Mouse (Mus musculus) MEL (cell line): ENCODE measurements at regions not wholly inside any gene's neighbourhood (a gene's known extent, or its start where the extent isn't known, plus 50 kb on each side); places are given as distances from the start of the nearest gene placed in this dataset.

Experiments used
- DNase-seq: peaks from one replicate; pipeline ENCODE4 v3.0.0; 2011; ENCODE audit warnings: low read depth, low spot score
- H3K27ac ChIP-seq: 2 replicates; pipeline ENCODE4 v1.5.1; 2012; ENCODE audit warnings: low read depth, mild to moderate bottlenecking, control low read depth, low read length, moderate library complexity; ENCODE audit not compliant: control insufficient read depth
- H3K27me3 ChIP-seq, 2 experiments: fragments of 150-350 bp in 1 of 2; sonication (generic) in 1 of 2; 2 replicates each; pipeline ENCODE4 v1.6.1; 2012; ENCODE audit warnings: low read length in 2 of 2, mild to moderate bottlenecking in 2 of 2, improper control_type of control experiment in 1 of 2, moderate library complexity in 1 of 2; ENCODE audit not compliant: insufficient read depth in 2 of 2, control insufficient read depth in 1 of 2
- H3K36me3 ChIP-seq, 2 experiments: 2 replicates each; pipeline ENCODE4 v1.6.1; 2012 to 2014; ENCODE audit warnings: low read length in 2 of 2, improper control_type of control experiment in 1 of 2, inconsistent platforms in 1 of 2, mild to moderate bottlenecking in 1 of 2; ENCODE audit not compliant: insufficient read depth in 2 of 2, control insufficient read depth in 1 of 2
- H3K4me1 ChIP-seq, 2 experiments: fragments of 150-350 bp in 1 of 2; sonication (generic) in 1 of 2; 2 replicates each; pipeline ENCODE4 v1.6.1; 2012; ENCODE audit warnings: low read length in 2 of 2, improper control_type of control experiment in 1 of 2, mild to moderate bottlenecking in 1 of 2; ENCODE audit not compliant: insufficient read depth in 2 of 2, control insufficient read depth in 1 of 2
- H3K4me3 ChIP-seq, 2 experiments: fragments of 150-350 bp in 1 of 2; sonication (generic) in 1 of 2; 2 replicates each; pipeline ENCODE4 v1.5.1; 2012; ENCODE audit warnings: low read depth in 2 of 2, low read length in 2 of 2, mild to moderate bottlenecking in 2 of 2, moderate library complexity in 2 of 2, control low read depth in 1 of 2, improper control_type of control experiment in 1 of 2; ENCODE audit not compliant: control insufficient read depth in 1 of 2, insufficient read depth in 1 of 2
- H3K79me2 ChIP-seq: 2 replicates; pipeline ENCODE4 v1.6.1; 2012; ENCODE audit warnings: mild to moderate bottlenecking, low read length, moderate library complexity; ENCODE audit not compliant: control insufficient read depth, poor library complexity, insufficient read depth
- H3K9ac ChIP-seq: 2 replicates; pipeline ENCODE4 v1.6.1; 2012; ENCODE audit warnings: low read depth, mild to moderate bottlenecking, control low read depth, low read length, moderate library complexity; ENCODE audit not compliant: control insufficient read depth, poor library complexity, severe bottlenecking
- H3K9me3 ChIP-seq: fragments of 150-350 bp; sonication (generic); replicated peaks from 2 replicates; pipeline ENCODE4 v1.6.1; 2012; ENCODE audit warnings: mild to moderate bottlenecking, low read length, improper control_type of control experiment, moderate library complexity; ENCODE audit not compliant: insufficient read depth
- BHLHE40 ChIP-seq: IDR thresholded peaks from 2 replicates; pipeline ENCODE4 v1.6.1; 2012; ENCODE audit warnings: low read depth, mild to moderate bottlenecking, inconsistent platforms, low read length, improper control_type of control experiment, borderline replicate concordance
- CHD1 ChIP-seq: IDR thresholded peaks from 2 replicates; pipeline ENCODE4 v1.6.1; 2012; ENCODE audit warnings: low read depth, mild to moderate bottlenecking, inconsistent platforms, low read length, improper control_type of control experiment
- ETS1 ChIP-seq: IDR thresholded peaks from 2 replicates; pipeline ENCODE4 v1.6.1; 2012; ENCODE audit warnings: low read depth, mild to moderate bottlenecking, inconsistent platforms, low read length, improper control_type of control experiment, moderate library complexity
- GABPA ChIP-seq: IDR thresholded peaks from 2 replicates; pipeline ENCODE4 v1.6.1; 2012; ENCODE audit warnings: low read depth, mild to moderate bottlenecking, inconsistent platforms, low read length, improper control_type of control experiment, moderate library complexity
- JUND ChIP-seq: IDR thresholded peaks from 2 replicates; pipeline ENCODE4 v1.6.1; 2011; ENCODE audit warnings: low read depth, mild to moderate bottlenecking, improper control_type of control experiment, low read length
- MAFK ChIP-seq: IDR thresholded peaks from 2 replicates; pipeline ENCODE4 v1.6.1; 2011; ENCODE audit warnings: low read depth, mild to moderate bottlenecking, low read length, improper control_type of control experiment, borderline replicate concordance
- MAX ChIP-seq: IDR thresholded peaks from 2 replicates; pipeline ENCODE4 v1.6.1; 2011; ENCODE audit warnings: low read length, improper control_type of control experiment
- MAZ ChIP-seq: IDR thresholded peaks from 2 replicates; pipeline ENCODE4 v1.6.1; 2012; ENCODE audit warnings: low read depth, mild to moderate bottlenecking, inconsistent platforms, low read length, improper control_type of control experiment
- MEF2A ChIP-seq: IDR thresholded peaks from 2 replicates; pipeline ENCODE4 v1.6.1; 2014; ENCODE audit warnings: low read depth, mild to moderate bottlenecking, inconsistent platforms, low read length, improper control_type of control experiment; ENCODE audit not compliant: poor library complexity, insufficient replicate concordance, severe bottlenecking; ENCODE audit errors: extremely low read depth
- MXI1 ChIP-seq: IDR thresholded peaks from 2 replicates; pipeline ENCODE4 v1.6.1; 2011; ENCODE audit warnings: mild to moderate bottlenecking, low read depth, low read length, improper control_type of control experiment
- MYB ChIP-seq: IDR thresholded peaks from 2 replicates; pipeline ENCODE4 v1.6.1; 2011; ENCODE audit warnings: mild to moderate bottlenecking, low read depth, low read length, improper control_type of control experiment
- MYC ChIP-seq: IDR thresholded peaks from 2 replicates; pipeline ENCODE4 v1.6.1; 2011; ENCODE audit warnings: low read depth, mild to moderate bottlenecking, low read length, improper control_type of control experiment, moderate library complexity
- NRF1 ChIP-seq: IDR thresholded peaks from 2 replicates; pipeline ENCODE4 v1.6.1; 2014; ENCODE audit warnings: low read depth, mild to moderate bottlenecking, inconsistent platforms, low read length, improper control_type of control experiment, moderate library complexity; ENCODE audit not compliant: poor library complexity, insufficient read depth, severe bottlenecking
- POLR2AphosphoS5 ChIP-seq: IDR thresholded peaks from 2 replicates; pipeline ENCODE4 v1.6.1; 2012; ENCODE audit warnings: low read depth, borderline replicate concordance, mild to moderate bottlenecking, inconsistent platforms, low read length, moderate library complexity, mixed read lengths
- RAD21 ChIP-seq: IDR thresholded peaks from 2 replicates; pipeline ENCODE4 v1.6.1; 2011; ENCODE audit warnings: mild to moderate bottlenecking, low read depth, low read length, improper control_type of control experiment
- RCOR1 ChIP-seq: IDR thresholded peaks from 2 replicates; pipeline ENCODE4 v1.6.1; 2012; ENCODE audit warnings: low read depth, mild to moderate bottlenecking, inconsistent platforms, low read length, improper control_type of control experiment
- SIN3A ChIP-seq: IDR thresholded peaks from 2 replicates; pipeline ENCODE4 v1.6.1; 2012; ENCODE audit warnings: low read length, improper control_type of control experiment, inconsistent platforms
- SMC3 ChIP-seq: IDR thresholded peaks from 2 replicates; pipeline ENCODE4 v1.6.1; 2011; ENCODE audit warnings: low read depth, low read length, improper control_type of control experiment
- TCF12 ChIP-seq: IDR thresholded peaks from 2 replicates; pipeline ENCODE4 v1.6.1; 2014; ENCODE audit warnings: low read depth, mild to moderate bottlenecking, inconsistent platforms, low read length, improper control_type of control experiment, moderate library complexity
- USF2 ChIP-seq, 2 experiments: IDR thresholded peaks; 2 replicates each; pipeline ENCODE4 v1.6.1; 2011 to 2012; ENCODE audit warnings: improper control_type of control experiment in 2 of 2, low read length in 2 of 2, borderline replicate concordance in 1 of 2, inconsistent platforms in 1 of 2, low read depth in 1 of 2, mild to moderate bottlenecking in 1 of 2; ENCODE audit not compliant: insufficient read depth in 1 of 2
- ZKSCAN1 ChIP-seq: IDR thresholded peaks from 2 replicates; pipeline ENCODE4 v1.6.1; 2012; ENCODE audit warnings: low read depth, mild to moderate bottlenecking, inconsistent platforms, low read length, improper control_type of control experiment, moderate library complexity
- ZNF384 ChIP-seq: IDR thresholded peaks from 2 replicates; pipeline ENCODE4 v1.6.1; 2012; ENCODE audit warnings: low read depth, mild to moderate bottlenecking, inconsistent platforms, low read length, improper control_type of control experiment

DNA sequence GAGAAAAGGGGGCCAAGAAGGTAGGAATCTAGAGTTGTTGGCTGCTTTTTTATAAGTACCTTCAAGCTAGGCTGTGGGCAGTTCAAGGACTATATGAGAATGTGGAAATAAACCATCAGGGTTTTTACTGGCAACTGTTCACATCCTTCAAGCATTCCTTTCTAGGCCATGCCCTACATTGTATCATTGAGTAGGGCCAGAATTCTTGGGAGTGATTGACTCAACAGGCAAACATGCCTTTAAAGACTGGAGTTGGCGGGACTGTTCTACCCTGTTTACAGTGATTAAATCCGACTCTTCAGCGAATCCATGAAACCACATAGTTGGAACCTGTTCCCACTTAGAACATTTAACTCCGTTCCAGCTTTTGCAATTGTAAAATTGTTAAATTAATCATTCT, 463.8 kb downstream of the Pid1 start:
- Histone ChIP-seq H3K9ac (no peak overlapping the region), H3K79me2 (no peaks in the 10 kb centered on the region), H3K4me1 (no peaks in the 10 kb centered on the region), H3K27ac (no peak overlapping the region), H3K4me3 (no peak overlapping the region), H3K9me3 (no peaks in the 10 kb centered on the region), H3K36me3 (no peaks in the 10 kb centered on the region), H3K27me3 (no peaks in the 10 kb centered on the region)
- no peak for DNase-seq
- TF ChIP-seq MAZ (no peak), SIN3A (no peak)

DNA sequence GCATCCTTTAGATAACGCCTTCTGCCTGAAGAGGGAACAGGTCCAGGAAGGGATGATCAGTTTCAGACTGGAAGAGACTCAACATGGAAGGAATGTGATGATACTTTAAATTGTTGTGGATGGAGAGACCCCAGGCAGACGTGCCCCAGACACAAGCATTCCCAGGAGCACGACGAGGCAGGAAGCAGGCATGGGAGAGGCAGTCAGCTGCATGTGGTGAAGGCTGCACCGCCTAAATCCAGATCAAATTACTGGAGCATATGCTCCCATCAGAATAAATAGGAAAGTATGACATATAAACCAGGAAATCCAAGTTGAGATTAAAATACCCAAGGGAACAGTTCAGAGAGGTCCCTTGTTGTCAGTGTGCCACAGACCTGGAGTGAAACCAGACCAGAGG, 467.3 kb downstream of the Pid1 start:
- no peaks in the 10 kb centered on the region for H3K27me3 ChIP-seq
- no peaks in the 10 kb centered on the region for H3K79me2 ChIP-seq
- no peaks in the 10 kb centered on the region for H3K36me3 ChIP-seq
- H3K9me3 ChIP-seq = no peaks in the 10 kb centered on the region
- H3K4me3 ChIP-seq = no peak overlapping the region
- DNase-seq = no peak
- H3K9ac ChIP-seq = no peak overlapping the region
- no peaks in the 10 kb centered on the region for H3K4me1 ChIP-seq
- no peak for TF ChIP-seq RAD21
- no peak for TF ChIP-seq MEF2A
- no peak for TF ChIP-seq CHD1
- no peak for TF ChIP-seq MYC
- no peak for TF ChIP-seq ETS1
- no peak for TF ChIP-seq BHLHE40
- no peak for TF ChIP-seq ZKSCAN1
- TF ChIP-seq, all 39 proteins: peak for 0
- H3K27ac ChIP-seq = no peak overlapping the region

DNA sequence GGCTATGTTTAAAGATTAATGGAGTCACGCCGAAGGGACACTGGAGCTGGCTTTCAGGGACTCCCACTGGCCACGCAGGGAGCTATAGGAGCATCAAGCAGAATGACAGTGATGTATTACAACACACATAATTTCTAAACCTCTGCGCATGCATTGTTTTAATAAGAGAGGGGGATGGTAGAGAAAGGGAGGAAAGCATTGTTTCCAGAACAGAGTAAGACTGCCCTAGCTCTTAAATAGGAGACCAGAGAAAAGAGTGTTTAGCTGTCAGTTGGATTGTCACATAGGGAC, 471.1 kb upstream of the Sphkap start:
- H3K27ac ChIP-seq = no peak overlapping the region
- no peaks in the 10 kb centered on the region for H3K36me3 ChIP-seq
- no peaks in the 10 kb centered on the region for H3K4me1 ChIP-seq
- H3K9ac ChIP-seq = no peak overlapping the region
- no peak for TF ChIP-seq MYB
- TF ChIP-seq TCF12 = no peak
- no peak for TF ChIP-seq RCOR1
- no peak for TF ChIP-seq MXI1
- TF ChIP-seq MYC = no peak
- TF ChIP-seq MAFK = no peak
- TF ChIP-seq USF2 (IDR thresholded peaks at IDR 0.05; ENCODE audit: borderline replicate concordance in 1 of 2, insufficient read depth in 1 of 2, low read depth in 1 of 2, low read length in 2 of 2) = no peak
- TF ChIP-seq MAZ = no peak
- no peak for TF ChIP-seq GABPA
- no peak for TF ChIP-seq ZKSCAN1
- TF ChIP-seq RAD21 = no peak
- no peak for TF ChIP-seq MAX
- no peak for TF ChIP-seq NRF1
- TF ChIP-seq SMC3 = no peak
- TF ChIP-seq POLR2AphosphoS5 = no peak
- TF ChIP-seq JUND = no peak
- no peak for TF ChIP-seq ZNF384
- DNase-seq = no peak
- H3K9me3 ChIP-seq = no peaks in the 10 kb centered on the region
- no peaks in the 10 kb centered on the region for H3K27me3 ChIP-seq
- no peak overlapping the region for H3K4me3 ChIP-seq
- H3K79me2 ChIP-seq = no peaks in the 10 kb centered on the region
